Mouse (Mus musculus) neural tube, embryonic 11.5 days (tissue): ENCODE measurements around the gene Glod4. TPM values are rescaled to one million over a fixed set of nuclear protein-coding genes. Genes with fewer than 3 reads are reported as not detected.
A peak's percentile ranks its signal among the peaks of the same experiment; 100 is the strongest.

Experiments used
- ATAC-seq: fragments of 200-750 bp; cut with Nextera tagmentation; 2 replicates; pipeline ENCODE4 v1.8.0; 2017; ENCODE audit warnings: moderate number of reproducible peaks, mild to moderate bottlenecking, moderate TSS enrichment, moderate library complexity; ENCODE audit not compliant: insufficient read depth, low FRiP score, low TSS enrichment
- DNase-seq: peaks from one replicate; pipeline ENCODE4 v3.0.0-alpha.2; 2015; ENCODE audit warnings: low spot score
- H3K27ac ChIP-seq: fragments of 300-500 bp; sonication (generic); 2 replicates; pipeline ENCODE4 v1.5.1; 2014; ENCODE audit warnings: low read depth, mild to moderate bottlenecking, low read length
- H3K27me3 ChIP-seq: fragments of 300-500 bp; sonication (generic); 2 replicates; pipeline ENCODE4 v1.6.1; 2014; ENCODE audit warnings: mild to moderate bottlenecking, low read length, mixed read lengths; ENCODE audit not compliant: control insufficient read depth, insufficient read depth
- H3K36me3 ChIP-seq: fragments of 300-500 bp; sonication (generic); 2 replicates; pipeline ENCODE4 v1.6.1; 2014; ENCODE audit warnings: mild to moderate bottlenecking, low read length, moderate library complexity, mixed read lengths; ENCODE audit not compliant: control insufficient read depth, insufficient read depth
- H3K4me1 ChIP-seq: fragments of 300-500 bp; sonication (generic); 2 replicates; pipeline ENCODE4 v1.6.1; 2014; ENCODE audit warnings: low read length, mixed read lengths; ENCODE audit not compliant: control insufficient read depth, insufficient read depth
- H3K4me2 ChIP-seq: fragments of 300-500 bp; sonication (generic); 2 replicates; pipeline ENCODE4 v1.6.1; 2014; ENCODE audit warnings: low read depth, mild to moderate bottlenecking, moderate library complexity
- H3K4me3 ChIP-seq: fragments of 300-500 bp; sonication (generic); 2 replicates; pipeline ENCODE4 v1.5.1; 2014; ENCODE audit warnings: low read depth, low read length
- H3K9ac ChIP-seq: fragments of 300-500 bp; sonication (generic); 2 replicates; pipeline ENCODE4 v1.6.1; 2014; ENCODE audit warnings: mild to moderate bottlenecking, low read length
- H3K9me3 ChIP-seq: fragments of 300-500 bp; sonication (generic); 2 replicates; pipeline ENCODE4 v1.6.1; 2016; ENCODE audit warnings: low read length; ENCODE audit not compliant: control insufficient read depth
- WGBS: fragments of 180-500 bp; shearing (Covaris S2); extraction: QIAGEN DNeasy Blood & Tissue Kit; methylation state at CpG from one replicate; pipeline ENCODE4 v1.1.7; 2014; 5-methylcytosine and 5-hydroxymethylcytosine counted together
- polyA plus RNA-seq: library from polyadenylated mRNA; unstranded; fragments of >200 nt; fragmentation: Nextera tagmentation; extraction: Ambion mirVana; gene quantifications from 2 replicates; pipeline ENCODE4 v1.2.1, GENCODE M21; 2014

Gene Glod4
- polyA plus RNA-seq = 116 and 118 TPM in 2 replicates

GRCm38 (mm10) chr11:76242901-76243810 is at the start of gene Glod4, which contains the start of gene Mrm3:
Gene Glod4, minus strand, starts transcription at chr11:76243725.
Gene Mrm3, plus strand, starts transcription at chr11:76243715.
- peak within 1 kb of the TSS; percentile 91 for H3K4me2 ChIP-seq
- DNase-seq (peak; percentile 95), ATAC-seq (peak; percentile 74)
- peaks cover 10% of the 10 kb centered on the region for H3K4me1 ChIP-seq
- H3K36me3 ChIP-seq = no peaks in the 10 kb centered on the region; the same call in 1 of the 2 replicates
- no peak within 1 kb of the TSS for H3K27ac ChIP-seq
- H3K4me3 ChIP-seq = peak within 1 kb of the TSS; percentile 76
- H3K9ac ChIP-seq = peak within 1 kb of the TSS; percentile 76
- no peaks in the 10 kb centered on the region for H3K9me3 ChIP-seq
- no peaks in the 10 kb centered on the region for H3K27me3 ChIP-seq
- under 1% methylated on average over 61 of the region's 61 CpGs for WGBS

- WGBS = 63% methylated on average over 6 of the region's 6 CpGs
- Histone ChIP-seq H3K36me3 (no peaks in the 10 kb centered on the region), H3K4me1 (peaks cover 43% of the 10 kb centered on the region)
Observed at GRCm38 (mm10) chr11:76292831-76293230, 49.3 kb upstream of the Glod4 start.

GRCm38 (mm10) chr11:76292398-76292797 is 48.9 kb upstream of the Glod4 start:
- H3K27me3 ChIP-seq = no peaks in the 10 kb centered on the region
- peaks cover 45% of the 10 kb centered on the region for H3K4me1 ChIP-seq
- 60% methylated on average over 15 of the region's 15 CpGs for WGBS
- no peak for DNase-seq
- ATAC-seq = no peak
- no peak overlapping the region for H3K4me2 ChIP-seq
- peak overlapping the region; percentile 54; the same call in 1 of the 2 replicates for H3K27ac ChIP-seq
- H3K36me3 ChIP-seq = no peaks in the 10 kb centered on the region
- H3K9ac ChIP-seq = no peak overlapping the region
- H3K9me3 ChIP-seq = no peaks in the 10 kb centered on the region
- H3K4me3 ChIP-seq = no peak overlapping the region

More at GRCm38 (mm10) chr11:76292831-76293230, 49.3 kb upstream of the Glod4 start:
- Histone ChIP-seq H3K27me3 (no peaks in the 10 kb centered on the region), H3K4me3 (no peak overlapping the region), H3K9me3 (no peaks in the 10 kb centered on the region), H3K9ac (no peak overlapping the region), H3K4me2 (no peak overlapping the region), H3K27ac (peak overlapping the region; percentile 54; the same call in 1 of the 2 replicates)
- DNase-seq (no peak), ATAC-seq (no peak)

- ATAC-seq (no peak), DNase-seq (no peak)
- Histone ChIP-seq H3K4me2 (no peak overlapping the region), H3K36me3 (no peaks in the 10 kb centered on the region), H3K9ac (no peak overlapping the region), H3K27ac (no peak overlapping the region), H3K27me3 (no peaks in the 10 kb centered on the region), H3K9me3 (no peaks in the 10 kb centered on the region), H3K4me1 (peaks cover 46% of the 10 kb centered on the region), H3K4me3 (no peak overlapping the region)
- WGBS = 64% methylated on average over 4 of the region's 4 CpGs
Observed at GRCm38 (mm10) chr11:76291960-76292359, 48.4 kb upstream of the Glod4 start.

- Histone ChIP-seq H3K4me2 (no peak overlapping the region), H3K4me1 (peaks cover 46% of the 10 kb centered on the region), H3K9ac (0 out of 2 replicates have a peak overlapping the region, but pooled peaks have one; percentile 5), H3K27me3 (no peaks in the 10 kb centered on the region), H3K9me3 (no peaks in the 10 kb centered on the region), H3K36me3 (no peaks in the 10 kb centered on the region), H3K4me3 (no peak overlapping the region), H3K27ac (peak overlapping the region; percentile 91)
- peak; percentile 70 for DNase-seq
- 16% methylated on average over 11 of the region's 11 CpGs for WGBS
- 0 out of 2 replicates have a peak, but pooled peaks have one; percentile 16 for ATAC-seq
Observed at GRCm38 (mm10) chr11:76290367-76290766, 46.8 kb upstream of the Glod4 start.

- Histone ChIP-seq H3K4me3 (no peak overlapping the region), H3K4me2 (no peak overlapping the region), H3K27ac (no peak overlapping the region), H3K4me1 (peaks cover 43% of the 10 kb centered on the region), H3K36me3 (no peaks in the 10 kb centered on the region), H3K9me3 (peaks cover 3% of the 10 kb centered on the region; the same call in 1 of the 2 replicates), H3K27me3 (no peaks in the 10 kb centered on the region), H3K9ac (no peak overlapping the region)
- ATAC-seq (no peak), DNase-seq (no peak)
- 80% methylated on average over 6 of the region's 6 CpGs for WGBS
Observed at GRCm38 (mm10) chr11:76288645-76289044, 45.1 kb upstream of the Glod4 start.

- Histone ChIP-seq H3K4me2 (no peak overlapping the region), H3K4me1 (peaks cover 35% of the 10 kb centered on the region), H3K9me3 (peaks cover 3% of the 10 kb centered on the region; the same call in 1 of the 2 replicates), H3K27me3 (no peaks in the 10 kb centered on the region), H3K4me3 (no peak overlapping the region), H3K9ac (no peak overlapping the region), H3K27ac (no peak overlapping the region), H3K36me3 (no peaks in the 10 kb centered on the region)
- ATAC-seq (no peak), DNase-seq (no peak)
- 40% methylated on average over 10 of the region's 10 CpGs for WGBS
Observed at GRCm38 (mm10) chr11:76287301-76287700, 43.8 kb upstream of the Glod4 start.

GRCm38 (mm10) chr11:76286534-76287126 is 43.1 kb upstream of the Glod4 start:
- H3K4me3 ChIP-seq = no peak overlapping the region
- ATAC-seq (no peak), DNase-seq (no peak)
- H3K9ac ChIP-seq = no peak overlapping the region
- H3K27ac ChIP-seq = no peak overlapping the region; the same call in 1 of the 2 replicates
- WGBS = 57% methylated on average over 10 of the region's 10 CpGs
- H3K36me3 ChIP-seq = no peaks in the 10 kb centered on the region
- H3K4me1 ChIP-seq = peaks cover 31% of the 10 kb centered on the region
- no peaks in the 10 kb centered on the region for H3K27me3 ChIP-seq
- H3K9me3 ChIP-seq = peaks cover 3% of the 10 kb centered on the region; the same call in 1 of the 2 replicates
- H3K4me2 ChIP-seq = no peak overlapping the region
